In the genomic region with DNA sequence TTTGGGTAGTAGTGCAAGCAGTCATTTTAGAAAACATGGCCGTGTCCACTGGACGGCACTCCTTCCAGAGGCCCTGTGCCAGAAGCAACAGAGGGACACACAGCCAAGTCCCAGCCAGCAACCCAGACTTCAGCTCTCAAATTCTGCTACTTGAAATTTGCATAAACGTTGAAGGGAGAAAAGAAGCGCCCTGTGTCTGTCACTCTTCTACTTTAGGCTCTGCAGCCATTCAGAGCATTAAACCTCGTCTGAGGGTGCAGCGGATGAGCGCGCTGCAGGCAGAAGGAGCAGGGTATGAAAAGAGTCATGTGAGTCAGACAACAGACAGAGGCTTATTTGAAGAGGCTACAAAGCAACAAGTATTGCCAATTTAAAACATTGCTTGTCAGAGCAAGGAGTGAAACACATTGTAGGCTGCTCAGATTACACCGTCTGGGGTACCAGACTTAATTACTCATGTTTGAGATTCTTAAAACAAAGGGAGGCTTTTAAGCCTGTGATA, we compare ENCODE assay signal across 8 mouse cellular contexts. TPM values are rescaled to one million over a fixed set of nuclear protein-coding genes. Genes with fewer than 3 reads are reported as not detected.
DNase-seq lines count a peak whose midpoint lies in the region; ATAC-seq and TF ChIP-seq lines count a peak whose summit lies in the region.

No protein-coding gene starts in this region.

- peak; percentile 51 for DNase-seq in lung, postnatal 0 days (ENCODE audit: low spot score)
- no peak for DNase-seq in lung, postnatal 14 days
- DNase-seq in cerebellum, postnatal 25 days: peak; percentile 37 to 43
- DNase-seq in gastrocnemius, postnatal 36 days: peak; percentile 60 to 61
- no peak for DNase-seq in liver, embryonic 11.5 days (ENCODE audit: low spot score)
- no peak for DNase-seq in T-cell, adult 2 months (ENCODE audit: low spot score)

- no peak for TF ChIP-seq CTCF in lung, postnatal 0 days (IDR thresholded peaks at IDR 0.05)

- H3K9me3 ChIP-seq in lung, postnatal 0 days (ENCODE audit: low read length): no peaks in the 10 kb centered on the region
- no peaks in the 10 kb centered on the region for H3K9me3 ChIP-seq in intestine, embryonic 15.5 days
- no peaks in the 10 kb centered on the region for H3K9me3 ChIP-seq in liver, embryonic 11.5 days (ENCODE audit: control insufficient read depth, low read length)
- no peaks in the 10 kb centered on the region for H3K9me3 ChIP-seq in stomach, embryonic 15.5 days

- no peaks in the 10 kb centered on the region for H3K27me3 ChIP-seq in lung, postnatal 0 days (replicated peaks; ENCODE audit: insufficient read depth, low read length)
- H3K27me3 ChIP-seq in intestine, embryonic 15.5 days (replicated peaks): no peaks in the 10 kb centered on the region
- H3K27me3 ChIP-seq in liver, embryonic 11.5 days (replicated peaks; ENCODE audit: control insufficient read depth, insufficient read depth, low read length): no peaks in the 10 kb centered on the region
- H3K27me3 ChIP-seq in stomach, embryonic 15.5 days (replicated peaks): no peaks in the 10 kb centered on the region

- WGBS in lung, postnatal 0 days: 26% methylated on average over 9 of the region's 9 CpGs
- WGBS in intestine, embryonic 15.5 days: 21% methylated on average over 9 of the region's 9 CpGs
- WGBS in liver, embryonic 11.5 days: 52% methylated on average over 9 of the region's 9 CpGs
- 19% methylated on average over 9 of the region's 9 CpGs for WGBS in stomach, embryonic 15.5 days

- ATAC-seq in lung, postnatal 0 days: peak; percentile 49
- ATAC-seq in intestine, embryonic 15.5 days: no peak
- no peak for ATAC-seq in liver, embryonic 11.5 days (replicated peaks; ENCODE audit: low FRiP score)
- ATAC-seq in stomach, embryonic 15.5 days (ENCODE audit: insufficient read depth, low FRiP score, low read depth): no peak

- H3K4me2 ChIP-seq in lung, postnatal 0 days (replicated peaks; ENCODE audit: low read depth, low read length): peak overlapping the region; percentile 39
- H3K4me2 ChIP-seq in intestine, embryonic 15.5 days (replicated peaks): peak overlapping the region; percentile 42
- no peak overlapping the region for H3K4me2 ChIP-seq in liver, embryonic 11.5 days
- peak overlapping the region; percentile 36; the same call in 1 of the 2 replicates for H3K4me2 ChIP-seq in stomach, embryonic 15.5 days

- intact Hi-C loops in gastrocnemius, postnatal 36 days (cut with DNase I): loop anchor here (5.0 kb wide), 1 partner anchor 111 kb away; no protein-coding TSS in a partner anchor

- H3K27ac ChIP-seq in lung, postnatal 0 days (ENCODE audit: low read length): peak overlapping the region; percentile 62
- peak overlapping the region; percentile 70 for H3K27ac ChIP-seq in intestine, embryonic 15.5 days
- H3K27ac ChIP-seq in liver, embryonic 11.5 days (ENCODE audit: low read depth, low read length): peak overlapping the region; percentile 19; the same call in 1 of the 2 replicates
- peak overlapping the region; percentile 74 for H3K27ac ChIP-seq in stomach, embryonic 15.5 days

- H3K4me1 ChIP-seq in lung, postnatal 0 days (ENCODE audit: insufficient read depth, low read depth, low read length): peaks cover 24% of the 10 kb centered on the region; the same call in 1 of the 2 replicates
- peaks cover 39% of the 10 kb centered on the region for H3K4me1 ChIP-seq in intestine, embryonic 15.5 days (replicated peaks)
- peaks cover 34% of the 10 kb centered on the region for H3K4me1 ChIP-seq in liver, embryonic 11.5 days (replicated peaks; ENCODE audit: control insufficient read depth, insufficient read depth, low read length)
- peaks cover 52% of the 10 kb centered on the region for H3K4me1 ChIP-seq in stomach, embryonic 15.5 days

- no peak overlapping the region for H3K4me3 ChIP-seq in lung, postnatal 0 days (ENCODE audit: low read depth, low read length)
- peak overlapping the region; percentile 7; the same call in 1 of the 2 replicates for H3K4me3 ChIP-seq in intestine, embryonic 15.5 days (replicated peaks)
- no peak overlapping the region for H3K4me3 ChIP-seq in liver, embryonic 11.5 days (ENCODE audit: low read depth, low read length)
- no peak overlapping the region for H3K4me3 ChIP-seq in stomach, embryonic 15.5 days (replicated peaks)

- H3K9ac ChIP-seq in lung, postnatal 0 days (replicated peaks; ENCODE audit: low read depth): no peak overlapping the region; the same call in 1 of the 2 replicates
- H3K9ac ChIP-seq in intestine, embryonic 15.5 days: no peak overlapping the region
- no peak overlapping the region for H3K9ac ChIP-seq in liver, embryonic 11.5 days (ENCODE audit: low read depth, low read length)
- H3K9ac ChIP-seq in stomach, embryonic 15.5 days: no peak overlapping the region

- TF ChIP-seq EP300 in lung, postnatal 0 days (IDR thresholded peaks at IDR 0.05): no peak

- H3K36me3 ChIP-seq in lung, postnatal 0 days (ENCODE audit: insufficient read depth, low read length): no peaks in the 10 kb centered on the region
- no peaks in the 10 kb centered on the region for H3K36me3 ChIP-seq in intestine, embryonic 15.5 days
- H3K36me3 ChIP-seq in liver, embryonic 11.5 days (ENCODE audit: control insufficient read depth, insufficient read depth, low read length): no peaks in the 10 kb centered on the region
- no peaks in the 10 kb centered on the region for H3K36me3 ChIP-seq in stomach, embryonic 15.5 days

RNA-seq across cellular contexts. Expression of gene Notch2, which starts 29.7 kb away (rescaled TPM):
- polyA plus RNA-seq in lung, postnatal 0 days (2015; fragmentation: Nextera tagmentation; extraction: Ambion mirVana): 18.3 and 20.1 TPM in 2 replicates
- total RNA-seq in gastrocnemius, postnatal 36 days (2021): 1 to 10 TPM; 7.7 to 8.9 TPM
- polyA plus RNA-seq in intestine, embryonic 15.5 days (2015; fragmentation: Nextera tagmentation; extraction: Ambion mirVana): 15.8 and 17.9 TPM in 2 replicates
- 17.2 and 18.4 TPM in 2 replicates for polyA plus RNA-seq in liver, embryonic 11.5 days (2014; fragmentation: Nextera tagmentation; extraction: Ambion mirVana)
- polyA plus RNA-seq in stomach, embryonic 15.5 days (2015; fragmentation: Nextera tagmentation; extraction: Ambion mirVana): 21.4 and 24.7 TPM in 2 replicates

Comparison
In these comparisons a context has a peak if more than half of its experiments do, and no peak if none do; other contexts are left out.
1. DNase-seq: peak in lung, postnatal 0 days (single experiment), cerebellum, postnatal 25 days (2 of 2) and gastrocnemius, postnatal 36 days (2 of 2); none in lung, postnatal 14 days (single experiment), liver, embryonic 11.5 days (single experiment) and T-cell, adult 2 months (single experiment).
2. H3K27ac ChIP-seq: peak in every context shown above with its lines; median percentile 74 in stomach, embryonic 15.5 days; 70 in intestine, embryonic 15.5 days; 62 in lung, postnatal 0 days; 19 in liver, embryonic 11.5 days.